Mouse (Mus musculus): Measurements from ENCODE around the gene E2f4. TPM values are rescaled to one million over a fixed set of nuclear protein-coding genes. Genes with fewer than 3 reads are reported as not detected.

E2f4 gene
- total and polyA plus RNA-seq, 3 experiments = 97.9 to 313 (median 98.5) TPM

- TF ChIP-seq POLR2AphosphoS2 (IDR thresholded peaks at IDR 0.05; ENCODE audit: low read length) (peak; percentile 79), E2F4 (IDR thresholded peaks at IDR 0.05; ENCODE audit: borderline replicate concordance, low read depth, low read length) (0 out of 2 replicates have a peak, but pooled peaks have one; percentile 15), ELF1 (IDR thresholded peaks at IDR 0.05; ENCODE audit: low read depth, low read length) (peak; percentile 75), TAL1 (IDR thresholded peaks at IDR 0.05; ENCODE audit: low read length) (no peak), JUND (IDR thresholded peaks at IDR 0.05; ENCODE audit: low read depth, low read length) (no peak), GABPA (IDR thresholded peaks at IDR 0.05; ENCODE audit: low read depth, low read length) (no peak)
Observed at GRCm38 (mm10) chr8:105288958-105289732, 8.3 kb upstream of the E2f4 start (continued).

DNA sequence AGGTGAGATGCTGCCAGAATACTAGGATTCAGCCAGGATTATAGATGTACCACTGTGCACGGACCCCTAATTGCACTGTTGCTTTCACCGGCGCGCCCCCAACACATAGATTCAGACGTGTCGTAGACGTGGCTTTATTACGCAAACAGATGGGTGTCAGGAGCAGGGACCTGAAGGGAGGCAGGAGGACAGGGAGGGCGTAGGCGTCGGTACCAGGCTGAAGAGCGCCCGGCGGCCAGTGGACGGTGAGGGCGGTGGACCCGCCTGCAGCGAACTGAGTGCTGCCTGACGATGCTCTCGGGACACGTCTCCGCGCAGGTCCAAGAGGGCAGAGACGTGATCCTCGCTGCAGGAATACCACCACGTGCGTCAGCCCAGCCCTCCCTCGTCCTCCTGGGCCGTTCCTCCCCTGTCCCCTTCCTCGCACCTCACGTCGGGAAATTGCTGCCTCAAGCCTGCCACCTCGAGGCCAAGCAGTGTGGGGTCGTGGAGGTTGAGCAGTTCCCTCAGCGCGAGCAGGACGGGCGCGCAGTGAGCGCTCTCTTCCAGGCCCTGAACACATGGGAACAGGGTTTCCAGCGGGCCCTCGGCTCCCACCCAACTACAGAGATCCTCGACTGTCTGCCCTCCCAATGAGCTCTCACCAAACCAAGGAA, 7.5 kb upstream of the E2f4 start, which contains the start of gene 4931428F04Rik:
TSS of gene 4931428F04Rik (minus strand) at position 60 of the 656 bp plus-strand sequence.
- Histone ChIP-seq H3K79me2 (ENCODE audit: control insufficient read depth, insufficient read depth, low read length, poor library complexity) (peaks cover 3% of the 10 kb centered on the region), H3K9ac (ENCODE audit: control insufficient read depth, low read depth, low read length, poor library complexity, severe bottlenecking) (peak within 1 kb of the TSS; percentile 76), H3K4me3 (ENCODE audit: control insufficient read depth in 1 of 2, insufficient read depth in 1 of 2, low read depth in 2 of 2, low read length in 2 of 2) (peak within 1 kb of the TSS; percentile 74 to 86), H3K27ac (ENCODE audit: control insufficient read depth, low read depth, low read length) (peak within 1 kb of the TSS; percentile 82), H3K27me3 (ENCODE audit: control insufficient read depth in 1 of 2, insufficient read depth in 2 of 2, low read length in 2 of 2) (no peaks in the 10 kb centered on the region), H3K4me1 (ENCODE audit: control insufficient read depth in 1 of 2, insufficient read depth in 2 of 2, low read length in 2 of 2) (peaks cover 4 to 13% of the 10 kb centered on the region in 2 experiments; a peak in 3 of 4 replicates), H3K9me3 (replicated peaks; ENCODE audit: insufficient read depth, low read length) (no peaks in the 10 kb centered on the region), H3K36me3 (ENCODE audit: control insufficient read depth in 1 of 2, insufficient read depth in 2 of 2, low read length in 2 of 2) (no peaks in the 10 kb centered on the region; a peak in 1 of 4 replicates)
- peak; percentile 74 for DNase-seq (ENCODE audit: low read depth, low spot score)
- TF ChIP-seq MEF2A (IDR thresholded peaks at IDR 0.05; ENCODE audit: extremely low read depth, insufficient replicate concordance, low read depth, low read length, poor library complexity, severe bottlenecking) (no peak), MYB (IDR thresholded peaks at IDR 0.05; ENCODE audit: low read depth, low read length) (no peak), UBTF (IDR thresholded peaks at IDR 0.05; ENCODE audit: borderline replicate concordance, insufficient read depth, low read depth, low read length) (no peak), KAT2A (conservative IDR thresholded peaks at IDR 0.05; ENCODE audit: low read depth, low read length) (no peak), BHLHE40 (IDR thresholded peaks at IDR 0.05; ENCODE audit: borderline replicate concordance, low read depth, low read length) (no peak), CTCF (IDR thresholded peaks at IDR 0.05 in 2 of 3, conservative IDR thresholded peaks at IDR 0.05 in 1 of 3; ENCODE audit: control insufficient read depth in 1 of 3, insufficient read depth in 1 of 3, low read depth in 2 of 3, low read length in 3 of 3, poor library complexity in 1 of 3, severe bottlenecking in 1 of 3) (peak; percentile 21 to 70 (median 58); a peak in 5 of 6 replicates), MAX (IDR thresholded peaks at IDR 0.05; ENCODE audit: low read length) (peak; percentile 56), POLR2A (IDR thresholded peaks at IDR 0.05; ENCODE audit: control insufficient read depth in 1 of 2, insufficient read depth in 1 of 2, low read depth in 1 of 2, low read length in 2 of 2, poor library complexity in 1 of 2) (no peak), TCF12 (IDR thresholded peaks at IDR 0.05; ENCODE audit: low read depth, low read length) (no peak), CHD2 (IDR thresholded peaks at IDR 0.05; ENCODE audit: low read length) (no peak), SMC3 (IDR thresholded peaks at IDR 0.05; ENCODE audit: low read depth, low read length) (peak; percentile 37; the same call in 1 of the 2 replicates), MXI1 (IDR thresholded peaks at IDR 0.05; ENCODE audit: low read depth, low read length) (peak; percentile 15; the same call in 1 of the 2 replicates), ZC3H11A (IDR thresholded peaks at IDR 0.05; ENCODE audit: low read depth, low read length) (no peak), RAD21 (IDR thresholded peaks at IDR 0.05; ENCODE audit: low read depth, low read length) (peak; percentile 29; the same call in 1 of the 2 replicates), GATA1 (IDR thresholded peaks at IDR 0.05; ENCODE audit: low read depth, low read length) (no peak)
